Mouse (Mus musculus): ENCODE results near the gene Fkrp. TPM values are rescaled to one million over a fixed set of nuclear protein-coding genes. Genes with fewer than 3 reads are reported as not detected.

Fkrp gene
- polyA plus RNA-seq, 1 experiment from 2014 or later, result 21.4 TPM

DNA sequence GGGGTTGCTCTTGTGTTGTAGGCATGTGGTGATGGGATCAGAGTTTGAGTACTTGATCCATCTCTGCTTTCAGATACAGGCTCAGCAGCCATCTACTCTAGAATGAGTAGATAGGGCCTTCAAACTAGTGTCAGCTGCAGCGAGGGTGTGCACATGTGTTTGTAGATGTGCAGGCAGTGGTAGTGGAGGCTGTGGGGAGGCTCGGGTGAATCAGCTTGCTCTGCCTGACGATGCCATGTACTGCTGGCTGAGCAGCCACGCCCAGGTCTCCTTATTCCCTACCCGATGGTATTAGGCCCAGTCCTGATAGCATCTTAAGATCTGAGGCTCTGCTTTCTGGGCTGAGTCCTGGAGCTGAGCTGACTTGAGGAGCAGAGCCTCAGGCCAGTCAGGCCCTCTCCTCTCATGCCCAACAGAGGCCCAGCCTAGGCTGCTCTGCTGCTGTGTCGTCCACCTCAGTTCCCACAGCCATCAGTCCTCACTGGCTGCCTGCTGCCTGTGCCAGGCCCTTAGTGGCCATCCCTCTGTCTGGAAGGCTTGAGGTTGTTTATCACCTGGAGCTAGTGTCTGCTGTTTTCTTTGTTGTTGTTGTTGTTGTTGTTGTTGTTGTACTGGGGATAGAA, 22.4 kb upstream of the Fkrp start:
- Histone ChIP-seq H3K4me3 (replicated peaks; ENCODE audit: low read length) (no peak overlapping the region), H3K4me2 (ENCODE audit: low read depth, low read length) (no peak overlapping the region), H3K27me3 (ENCODE audit: control insufficient read depth, insufficient read depth, low read length) (no peaks in the 10 kb centered on the region), H3K27ac (ENCODE audit: low read length) (no peak overlapping the region), H3K9ac (ENCODE audit: low read length) (no peak overlapping the region), H3K4me1 (ENCODE audit: control insufficient read depth, insufficient read depth, low read length) (peaks cover 12% of the 10 kb centered on the region), H3K36me3 (ENCODE audit: control insufficient read depth, insufficient read depth, low read length) (peaks cover 25% of the 10 kb centered on the region), H3K9me3 (replicated peaks; ENCODE audit: control insufficient read depth, low read length) (no peaks in the 10 kb centered on the region)
- 73% methylated on average over 6 of the region's 6 CpGs for WGBS
- ATAC-seq (ENCODE audit: insufficient read depth, low FRiP score), result no peak

DNA sequence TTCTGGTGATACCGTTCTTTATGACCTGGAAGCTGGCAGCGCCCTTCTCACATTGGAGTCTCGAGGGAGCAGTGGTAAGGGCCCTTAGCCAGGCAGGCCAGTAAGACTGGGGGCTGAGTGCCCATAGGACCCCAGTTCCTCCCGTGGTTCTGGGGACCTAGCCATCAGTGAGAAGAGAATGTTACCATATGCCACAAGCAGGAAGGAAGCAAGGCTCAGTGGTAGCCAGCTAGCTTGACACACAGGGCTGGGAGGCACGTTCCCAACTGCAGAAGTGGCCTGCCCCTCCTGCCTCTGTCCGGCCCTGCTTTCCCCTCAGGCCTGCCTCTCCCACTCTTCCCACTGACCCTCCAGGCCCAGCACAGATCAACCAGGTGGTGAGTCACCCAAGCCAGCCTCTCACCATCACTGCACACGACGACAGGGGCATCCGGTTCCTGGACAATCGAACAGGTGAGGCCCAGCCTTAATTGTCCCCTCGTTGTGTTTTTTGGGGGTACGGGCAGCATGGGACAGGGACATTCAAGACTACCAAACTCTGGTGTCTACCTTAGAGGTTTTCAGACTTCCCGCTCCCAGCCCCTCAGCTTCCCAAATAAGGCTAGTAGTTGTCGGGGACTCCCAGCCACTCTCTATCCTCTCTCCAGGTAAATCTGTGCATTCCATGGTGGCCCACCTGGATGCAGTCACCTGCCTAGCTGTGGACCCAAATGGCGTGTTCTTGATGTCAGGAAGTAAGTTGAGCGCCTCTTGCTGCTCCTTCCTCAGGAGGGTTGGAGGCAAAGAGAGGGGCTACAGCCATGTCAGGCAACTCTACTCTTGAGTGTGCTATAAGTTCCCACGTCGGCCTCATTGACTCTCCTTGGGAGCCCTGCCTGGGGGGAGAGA, 21.6 kb upstream of the Fkrp start:
- Histone ChIP-seq H3K27me3 (ENCODE audit: control insufficient read depth, insufficient read depth, low read length) (no peaks in the 10 kb centered on the region), H3K4me2 (ENCODE audit: low read depth, low read length) (no peak overlapping the region), H3K36me3 (ENCODE audit: control insufficient read depth, insufficient read depth, low read length) (peaks cover 30% of the 10 kb centered on the region), H3K9me3 (replicated peaks; ENCODE audit: control insufficient read depth, low read length) (no peaks in the 10 kb centered on the region), H3K4me3 (replicated peaks; ENCODE audit: low read length) (no peak overlapping the region), H3K9ac (ENCODE audit: low read length) (no peak overlapping the region), H3K4me1 (ENCODE audit: control insufficient read depth, insufficient read depth, low read length) (peaks cover 9% of the 10 kb centered on the region), H3K27ac (ENCODE audit: low read length) (no peak overlapping the region)
- 89% methylated on average over 18 of the region's 18 CpGs for WGBS
- no peak for ATAC-seq (ENCODE audit: insufficient read depth, low FRiP score)

DNA sequence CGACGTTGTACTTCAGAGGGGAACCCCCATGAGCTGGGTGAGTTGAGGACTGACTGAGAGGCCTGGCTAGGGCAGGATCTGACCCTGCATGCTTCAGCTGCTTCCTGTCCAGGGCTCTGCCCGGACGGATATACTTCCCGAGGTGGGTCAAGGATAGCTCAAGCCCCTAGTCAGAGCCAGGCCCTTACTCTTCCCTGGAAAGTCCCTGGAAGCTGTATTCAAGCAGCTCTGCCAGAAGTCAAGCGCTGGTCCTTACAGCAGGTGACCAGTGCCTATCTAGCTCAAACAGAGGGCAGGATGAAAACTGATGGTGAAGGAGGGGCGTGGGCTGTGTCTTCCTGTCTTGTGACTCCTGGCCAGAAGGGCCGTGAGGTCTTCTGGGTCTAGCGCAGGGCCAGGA, 13.9 kb upstream of the Fkrp start:
- H3K4me3 ChIP-seq (replicated peaks; ENCODE audit: low read length), result no peak overlapping the region
- 81% methylated on average over 9 of the region's 9 CpGs for WGBS
- ATAC-seq (ENCODE audit: insufficient read depth, low FRiP score), result no peak
- no peak overlapping the region for H3K4me2 ChIP-seq (ENCODE audit: low read depth, low read length)
- H3K27me3 ChIP-seq (ENCODE audit: control insufficient read depth, insufficient read depth, low read length), result no peaks in the 10 kb centered on the region
- H3K4me1 ChIP-seq (ENCODE audit: control insufficient read depth, insufficient read depth, low read length), result no peaks in the 10 kb centered on the region; the same call in 1 of the 2 replicates
- peaks cover 46% of the 10 kb centered on the region for H3K36me3 ChIP-seq (ENCODE audit: control insufficient read depth, insufficient read depth, low read length)
- H3K27ac ChIP-seq (ENCODE audit: low read length), result no peak overlapping the region
- no peak overlapping the region for H3K9ac ChIP-seq (ENCODE audit: low read length)
- H3K9me3 ChIP-seq (replicated peaks; ENCODE audit: control insufficient read depth, low read length), result no peaks in the 10 kb centered on the region

DNA sequence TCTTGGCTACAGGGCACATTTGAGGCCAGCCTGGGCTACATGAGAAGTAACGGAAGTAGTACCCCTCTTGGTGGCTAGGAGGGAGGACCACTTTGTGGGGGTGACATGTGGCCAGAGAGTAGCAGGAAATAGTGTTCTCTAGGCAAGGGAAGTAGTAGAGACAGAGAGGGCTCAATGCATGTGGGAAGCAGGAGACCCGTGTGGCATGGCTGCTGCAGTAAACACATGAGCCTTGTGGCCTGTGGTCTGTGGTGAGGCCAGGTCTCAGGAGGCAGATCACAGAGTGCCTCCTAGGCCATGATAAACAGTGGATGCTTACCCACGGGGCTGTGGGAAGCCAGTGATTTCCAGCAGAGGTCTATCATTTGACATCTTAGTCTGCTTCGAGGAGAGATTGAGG, 10.7 kb upstream of the Fkrp start:
- Histone ChIP-seq H3K4me2 (ENCODE audit: low read depth, low read length) (no peak overlapping the region), H3K27me3 (ENCODE audit: control insufficient read depth, insufficient read depth, low read length) (no peaks in the 10 kb centered on the region), H3K4me3 (replicated peaks; ENCODE audit: low read length) (no peak overlapping the region), H3K9ac (ENCODE audit: low read length) (no peak overlapping the region), H3K9me3 (replicated peaks; ENCODE audit: control insufficient read depth, low read length) (no peaks in the 10 kb centered on the region), H3K36me3 (ENCODE audit: control insufficient read depth, insufficient read depth, low read length) (peaks cover 33% of the 10 kb centered on the region), H3K4me1 (ENCODE audit: control insufficient read depth, insufficient read depth, low read length) (no peaks in the 10 kb centered on the region; the same call in 1 of the 2 replicates), H3K27ac (ENCODE audit: low read length) (no peak overlapping the region)
- no peak for ATAC-seq (ENCODE audit: insufficient read depth, low FRiP score)
- 70% methylated on average over 4 of the region's 4 CpGs for WGBS

DNA sequence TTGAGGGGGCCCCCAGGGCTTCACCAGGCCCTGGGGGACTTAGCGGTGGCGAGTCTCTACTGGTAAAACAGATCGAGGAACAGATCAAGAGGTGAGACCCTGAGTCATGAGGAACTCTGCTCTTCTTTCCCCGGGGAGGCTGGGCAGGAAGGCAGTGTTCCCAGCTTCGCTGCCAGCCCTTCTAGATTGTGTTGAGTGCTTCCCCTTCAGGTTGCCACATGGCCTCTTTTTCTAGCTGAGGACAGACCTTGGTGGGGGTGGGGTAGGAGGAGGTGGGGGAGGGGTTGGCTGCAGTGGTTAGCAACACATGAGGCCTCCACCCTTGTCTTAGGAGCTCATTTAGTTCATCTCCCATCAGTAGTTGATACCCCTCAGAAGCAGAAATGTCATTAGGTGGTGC, 10.0 kb upstream of the Fkrp start:
- Histone ChIP-seq H3K4me1 (ENCODE audit: control insufficient read depth, insufficient read depth, low read length) (no peaks in the 10 kb centered on the region; the same call in 1 of the 2 replicates), H3K9me3 (replicated peaks; ENCODE audit: control insufficient read depth, low read length) (no peaks in the 10 kb centered on the region), H3K27ac (ENCODE audit: low read length) (no peak overlapping the region), H3K4me2 (ENCODE audit: low read depth, low read length) (no peak overlapping the region), H3K9ac (ENCODE audit: low read length) (no peak overlapping the region), H3K36me3 (ENCODE audit: control insufficient read depth, insufficient read depth, low read length) (peaks cover 27% of the 10 kb centered on the region), H3K27me3 (ENCODE audit: control insufficient read depth, insufficient read depth, low read length) (no peaks in the 10 kb centered on the region), H3K4me3 (replicated peaks; ENCODE audit: low read length) (no peak overlapping the region)
- ATAC-seq (ENCODE audit: insufficient read depth, low FRiP score), result no peak
- WGBS, result 79% methylated on average over 5 of the region's 5 CpGs

DNA sequence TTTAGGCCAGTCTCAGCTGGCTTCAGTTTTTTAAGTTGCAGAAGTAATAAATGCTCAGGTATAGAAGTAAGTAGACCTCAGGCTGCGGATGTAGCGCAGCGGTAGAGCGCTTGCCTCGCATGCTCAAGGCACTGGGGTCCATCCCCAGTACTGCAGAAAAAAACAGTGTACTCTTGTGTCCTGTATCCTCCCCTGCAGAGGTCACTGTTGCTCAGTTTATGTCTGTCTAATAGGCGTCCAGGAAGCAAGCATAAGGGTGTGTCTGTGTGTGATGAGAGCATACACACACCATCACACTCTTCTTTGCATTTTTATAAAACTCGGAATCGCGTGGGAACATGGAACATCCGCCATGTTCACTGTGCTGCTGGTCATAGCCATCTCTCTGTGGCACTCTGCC, 9.3 kb upstream of the Fkrp start:
- ATAC-seq (ENCODE audit: insufficient read depth, low FRiP score), result no peak
- Histone ChIP-seq H3K36me3 (ENCODE audit: control insufficient read depth, insufficient read depth, low read length) (peaks cover 20% of the 10 kb centered on the region; the same call in 1 of the 2 replicates), H3K4me3 (replicated peaks; ENCODE audit: low read length) (no peak overlapping the region), H3K4me1 (ENCODE audit: control insufficient read depth, insufficient read depth, low read length) (no peaks in the 10 kb centered on the region; the same call in 1 of the 2 replicates), H3K4me2 (ENCODE audit: low read depth, low read length) (no peak overlapping the region), H3K9me3 (replicated peaks; ENCODE audit: control insufficient read depth, low read length) (no peaks in the 10 kb centered on the region), H3K9ac (ENCODE audit: low read length) (no peak overlapping the region), H3K27me3 (ENCODE audit: control insufficient read depth, insufficient read depth, low read length) (no peaks in the 10 kb centered on the region), H3K27ac (ENCODE audit: low read length) (no peak overlapping the region)
- 82% methylated on average over 10 of the region's 10 CpGs for WGBS

DNA sequence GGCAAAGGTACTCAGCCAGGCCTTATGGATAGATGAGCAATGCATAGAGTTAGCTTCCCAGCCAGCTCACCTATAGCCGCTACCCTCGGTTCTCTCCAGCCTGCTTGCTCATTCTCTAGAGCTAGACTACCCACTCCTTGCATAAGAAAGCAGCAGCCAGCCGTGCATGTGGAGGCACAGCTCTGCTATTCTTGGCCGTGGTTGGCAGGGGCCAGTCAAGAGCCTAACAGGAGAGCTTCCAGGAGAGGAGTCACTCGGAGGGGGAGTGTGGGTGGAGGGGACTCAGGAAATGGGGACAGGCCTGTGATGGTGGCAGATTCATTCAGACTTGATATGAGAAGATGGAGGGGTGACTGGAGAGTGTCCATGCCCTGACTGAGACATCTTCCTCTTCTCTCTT, 7.2 kb upstream of the Fkrp start:
- Histone ChIP-seq H3K36me3 (ENCODE audit: control insufficient read depth, insufficient read depth, low read length) (peaks cover 8% of the 10 kb centered on the region; the same call in 1 of the 2 replicates), H3K27ac (ENCODE audit: low read length) (no peak overlapping the region)

DNA sequence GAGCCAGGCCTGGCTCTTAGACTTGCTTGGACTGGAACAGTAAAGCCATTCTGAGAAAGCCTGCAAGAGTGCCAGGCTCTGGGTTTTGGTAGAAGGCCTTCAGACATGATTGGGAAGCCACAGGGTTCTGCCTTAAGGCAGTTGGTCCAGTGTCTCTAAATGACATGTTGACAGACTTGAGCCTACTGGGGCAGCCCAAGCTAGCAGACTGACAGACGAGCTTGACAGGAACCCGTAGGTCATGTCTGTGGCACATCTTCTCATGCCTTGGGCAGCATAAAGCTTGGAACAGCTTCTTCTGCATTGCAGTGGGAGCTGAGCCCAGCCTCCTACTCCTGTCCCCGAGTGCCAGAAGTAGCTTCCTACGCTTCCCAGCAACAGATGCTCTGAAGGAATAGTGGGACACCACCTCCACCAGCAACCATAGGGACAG, 5.2 kb upstream of the Fkrp start:
- WGBS, result 66% methylated on average over 4 of the region's 4 CpGs
- no peak for ATAC-seq (ENCODE audit: insufficient read depth, low FRiP score)

More for the DNA sequence above, 7.2 kb upstream of the Fkrp start:
- 79% methylated on average over 5 of the region's 5 CpGs for WGBS
- Histone ChIP-seq H3K4me2 (ENCODE audit: low read depth, low read length) (no peak overlapping the region), H3K27me3 (ENCODE audit: control insufficient read depth, insufficient read depth, low read length) (no peaks in the 10 kb centered on the region), H3K9me3 (replicated peaks; ENCODE audit: control insufficient read depth, low read length) (no peaks in the 10 kb centered on the region), H3K4me1 (ENCODE audit: control insufficient read depth, insufficient read depth, low read length) (peaks cover 14% of the 10 kb centered on the region), H3K9ac (ENCODE audit: low read length) (no peak overlapping the region), H3K4me3 (replicated peaks; ENCODE audit: low read length) (no peak overlapping the region)
- ATAC-seq (ENCODE audit: insufficient read depth, low FRiP score), result no peak

DNA sequence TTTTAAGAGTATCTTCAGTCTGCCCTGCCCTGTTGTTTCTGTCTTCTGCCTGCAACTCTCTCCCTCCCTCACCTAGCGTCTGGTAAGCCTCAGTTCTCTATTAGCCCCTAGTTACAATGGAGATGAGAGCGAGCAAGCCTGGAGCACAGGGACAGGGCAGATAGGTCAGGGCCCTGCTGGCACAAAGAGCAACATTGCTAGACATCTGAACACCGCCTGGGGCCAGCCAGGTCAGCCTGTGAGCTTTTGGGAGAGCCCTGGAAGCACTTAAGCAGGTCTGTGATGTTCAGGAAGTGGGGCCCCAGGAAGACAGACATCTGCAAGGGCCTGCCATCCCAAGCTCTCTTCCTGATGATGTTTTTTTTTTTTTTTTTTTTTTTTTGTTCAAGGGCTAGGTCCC, 4.6 kb upstream of the Fkrp start:
- Histone ChIP-seq H3K4me3 (replicated peaks; ENCODE audit: low read length) (no peak overlapping the region), H3K4me2 (ENCODE audit: low read depth, low read length) (no peak overlapping the region), H3K9ac (ENCODE audit: low read length) (no peak overlapping the region), H3K27me3 (ENCODE audit: control insufficient read depth, insufficient read depth, low read length) (no peaks in the 10 kb centered on the region), H3K4me1 (ENCODE audit: control insufficient read depth, insufficient read depth, low read length) (peaks cover 31% of the 10 kb centered on the region), H3K9me3 (replicated peaks; ENCODE audit: control insufficient read depth, low read length) (no peaks in the 10 kb centered on the region), H3K27ac (ENCODE audit: low read length) (peak overlapping the region; percentile 13; the same call in 1 of the 2 replicates), H3K36me3 (ENCODE audit: control insufficient read depth, insufficient read depth, low read length) (0 out of 2 replicates have a peak, but pooled peaks cover 3% of the 10 kb centered on the region)
- 57% methylated on average over 3 of the region's 3 CpGs for WGBS
- ATAC-seq (ENCODE audit: insufficient read depth, low FRiP score), result no peak

More for the DNA sequence above, 5.2 kb upstream of the Fkrp start:
- Histone ChIP-seq H3K4me2 (ENCODE audit: low read depth, low read length) (no peak overlapping the region), H3K27ac (ENCODE audit: low read length) (no peak overlapping the region), H3K4me1 (ENCODE audit: control insufficient read depth, insufficient read depth, low read length) (peaks cover 31% of the 10 kb centered on the region), H3K27me3 (ENCODE audit: control insufficient read depth, insufficient read depth, low read length) (no peaks in the 10 kb centered on the region), H3K4me3 (replicated peaks; ENCODE audit: low read length) (no peak overlapping the region), H3K36me3 (ENCODE audit: control insufficient read depth, insufficient read depth, low read length) (0 out of 2 replicates have a peak, but pooled peaks cover 3% of the 10 kb centered on the region), H3K9ac (ENCODE audit: low read length) (no peak overlapping the region), H3K9me3 (replicated peaks; ENCODE audit: control insufficient read depth, low read length) (no peaks in the 10 kb centered on the region)
